Mouse (Mus musculus) olfactory bulb, adult 2 months (tissue): Measurements from ENCODE around the gene Arl4a.

ENCODE experiments used
- CTCF ChIP-seq: fragments of 200-500 bp; IDR thresholded peaks from 2 replicates; pipeline ENCODE4 v1.5.1; 2012; ENCODE audit warnings: low read depth, mild to moderate bottlenecking, low read length, moderate library complexity; ENCODE audit not compliant: insufficient read depth
- POLR2A ChIP-seq: fragments of 200-500 bp; IDR thresholded peaks from 2 replicates; pipeline ENCODE4 v1.6.1; 2012; ENCODE audit warnings: mild to moderate bottlenecking, low read depth, low read length, moderate library complexity; ENCODE audit not compliant: insufficient read depth

DNA sequence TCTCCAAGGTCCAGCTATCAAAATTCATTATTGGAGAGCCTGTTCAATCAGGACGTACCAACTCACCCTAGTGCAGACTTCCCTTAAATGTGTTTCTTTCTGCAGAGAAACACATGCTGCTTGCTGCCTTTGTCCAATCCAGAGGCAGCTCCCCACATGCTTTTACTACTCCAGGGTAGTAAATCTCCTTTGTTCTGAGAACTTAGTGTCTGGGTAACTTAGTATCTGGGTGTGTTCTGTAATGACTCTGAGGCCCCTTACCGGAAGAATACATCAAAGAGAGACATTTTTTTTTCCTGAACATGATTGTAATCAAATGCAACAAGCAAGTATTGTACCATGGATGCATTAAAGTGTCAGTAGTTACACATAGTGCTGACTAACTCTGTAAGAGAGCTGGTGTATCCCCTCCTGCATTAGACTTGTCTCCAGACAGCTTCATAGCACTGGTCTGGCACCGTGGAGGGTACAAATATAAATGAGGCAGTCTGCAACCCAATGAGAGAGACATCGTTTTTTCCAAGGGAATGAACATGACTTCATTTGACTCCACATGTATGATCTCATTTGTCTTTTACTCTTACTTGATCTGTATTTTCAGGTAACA is 62.7 kb downstream of the Arl4a start:
- TF ChIP-seq CTCF: no peak
- TF ChIP-seq POLR2A: no peak
